Mouse (Mus musculus) kidney, adult 2 months (tissue): Measurements from ENCODE around the gene 6430571L13Rik.

Source experiments
- CTCF ChIP-seq: fragments of 200-500 bp; conservative IDR thresholded peaks from 2 replicates; pipeline ENCODE4 v1.5.1; 2011; ENCODE audit warnings: low read depth, mild to moderate bottlenecking, control low read depth, low read length, moderate library complexity, mixed read lengths; ENCODE audit not compliant: insufficient read depth, insufficient read length
- POLR2A ChIP-seq: fragments of 200-500 bp; IDR thresholded peaks from one replicate; pipeline ENCODE4 v1.6.1; 2011; ENCODE audit warnings: low read depth, low read length, control low read depth

DNA sequence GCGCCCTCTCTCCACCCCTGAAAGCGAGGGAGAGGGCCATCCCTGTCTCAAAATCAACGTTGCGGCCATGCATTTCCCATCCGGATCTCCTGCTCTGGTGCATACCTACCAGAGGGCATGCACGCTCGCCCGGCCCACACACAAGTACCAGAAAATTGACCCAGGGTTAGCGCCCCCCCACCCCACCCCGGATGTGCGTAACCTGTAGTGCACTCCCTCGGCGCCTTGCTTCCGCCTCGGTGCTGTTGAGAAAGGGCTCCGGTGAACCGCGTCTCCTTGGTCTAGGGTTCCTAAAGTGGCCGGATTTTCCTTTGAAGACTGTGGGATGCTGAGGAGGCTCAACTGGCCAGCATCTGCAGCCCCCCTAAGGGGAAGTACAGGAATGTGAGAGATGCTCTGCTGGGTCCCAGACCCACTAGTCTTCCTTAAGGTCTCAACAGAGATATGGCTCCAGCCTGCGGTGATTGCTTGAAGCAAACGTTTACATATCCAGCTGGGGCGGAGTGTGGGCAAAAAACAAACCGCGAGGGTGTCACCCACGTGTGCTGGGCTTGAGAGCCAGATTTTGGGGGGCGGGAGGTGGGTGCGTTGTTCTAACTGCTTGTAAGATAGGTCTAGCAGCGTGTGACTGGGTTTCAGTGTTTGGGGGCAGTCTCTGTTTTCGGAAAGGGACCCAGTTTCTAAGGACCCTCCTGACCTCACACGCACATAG lies 2.1 kb upstream of the 6430571L13Rik start, which contains the start of gene Hemk1:
- TF ChIP-seq CTCF (no peak), POLR2A (peak; percentile 64)
